Mouse (Mus musculus) fat pad, adult 2 months (tissue): ENCODE data around the gene Cacnb1.

ENCODE experiments used
- DNase-seq: peaks from one replicate; pipeline ENCODE4 v3.0.0-alpha.2; 2011; ENCODE audit warnings: low read depth, low spot score; ENCODE audit errors: extremely low read depth

Cacnb1 gene

DNA sequence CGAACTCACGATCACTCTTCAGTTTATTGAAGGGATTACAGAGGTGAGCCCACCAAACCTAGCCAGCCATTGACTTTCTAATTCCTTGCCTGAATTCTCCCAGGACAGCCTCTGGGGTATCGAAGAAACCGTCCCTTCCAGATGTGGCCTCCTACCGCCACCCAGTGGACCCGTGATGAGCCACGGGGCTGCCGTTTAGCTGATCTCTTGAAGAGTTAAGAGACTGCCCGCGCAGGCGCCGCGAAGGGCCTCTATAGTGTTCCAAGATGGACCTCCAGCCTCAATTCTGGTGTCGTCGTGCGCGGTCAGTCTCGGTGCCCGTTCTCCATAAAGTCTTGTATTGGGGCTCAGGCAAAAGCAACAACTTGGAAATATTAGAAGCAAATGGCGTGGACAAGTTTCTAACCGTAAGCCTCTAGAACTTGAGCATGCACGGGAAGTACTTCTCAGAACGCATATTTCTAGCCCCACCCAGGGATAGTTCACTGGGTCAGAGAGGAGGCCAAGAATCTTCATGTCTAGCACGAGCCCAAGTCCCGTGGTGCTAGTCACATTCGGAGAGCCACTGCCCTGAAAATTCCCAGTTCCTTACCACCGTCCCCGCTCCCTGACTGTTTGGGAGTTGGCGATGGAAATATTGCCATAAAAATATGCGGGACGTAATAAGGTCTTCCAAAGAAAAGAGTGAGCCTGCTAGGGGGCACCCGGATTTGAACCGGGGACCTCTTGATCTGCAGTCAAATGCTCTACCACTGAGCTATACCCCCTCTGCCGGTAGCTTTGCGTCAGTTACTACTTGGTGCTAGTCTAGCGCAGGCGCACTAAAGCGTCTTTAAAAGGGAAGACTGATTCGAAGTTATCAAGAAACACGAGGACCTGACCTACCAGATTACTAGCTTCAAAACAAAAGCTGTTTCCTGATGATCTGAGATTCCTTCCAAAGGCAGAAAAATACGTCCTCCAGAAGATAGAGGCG is 35.0 kb downstream of the Cacnb1 start:
- no peak for DNase-seq

DNA sequence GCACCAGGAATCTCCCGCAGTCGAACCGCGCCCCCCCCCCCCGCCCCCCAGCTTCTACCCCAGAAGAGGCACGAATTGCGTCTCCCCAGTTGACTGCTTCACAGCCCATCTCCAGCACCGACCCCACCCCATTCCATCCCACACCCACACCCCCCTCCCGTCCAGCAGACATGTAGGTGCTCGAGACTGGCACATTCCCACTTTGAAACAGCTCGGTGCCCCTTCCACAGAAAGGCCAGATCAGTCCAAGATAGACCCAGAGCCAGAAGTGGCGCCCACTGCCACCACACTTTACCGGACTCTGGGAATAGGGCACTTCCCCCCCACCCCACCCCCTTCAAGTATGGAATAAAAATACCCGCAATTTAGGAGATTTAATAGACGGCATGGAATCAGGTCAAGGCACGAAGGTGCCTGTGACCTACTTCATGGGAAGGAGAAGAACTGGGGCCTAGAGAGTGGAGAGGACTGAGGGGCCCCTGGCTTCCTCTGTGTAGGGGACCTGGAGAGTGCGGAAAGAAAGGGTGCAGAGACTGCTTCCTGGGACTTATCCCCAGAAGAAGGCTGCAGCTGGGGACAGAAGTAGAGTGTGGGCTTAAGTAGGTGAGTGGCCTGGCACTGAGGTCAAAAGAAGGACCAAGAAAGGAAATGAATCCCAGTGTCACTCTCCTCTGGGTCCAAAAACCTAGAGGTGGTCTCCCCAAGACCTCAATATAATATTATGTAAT is 35.9 kb downstream of the Cacnb1 start:
- no peak for DNase-seq

DNA sequence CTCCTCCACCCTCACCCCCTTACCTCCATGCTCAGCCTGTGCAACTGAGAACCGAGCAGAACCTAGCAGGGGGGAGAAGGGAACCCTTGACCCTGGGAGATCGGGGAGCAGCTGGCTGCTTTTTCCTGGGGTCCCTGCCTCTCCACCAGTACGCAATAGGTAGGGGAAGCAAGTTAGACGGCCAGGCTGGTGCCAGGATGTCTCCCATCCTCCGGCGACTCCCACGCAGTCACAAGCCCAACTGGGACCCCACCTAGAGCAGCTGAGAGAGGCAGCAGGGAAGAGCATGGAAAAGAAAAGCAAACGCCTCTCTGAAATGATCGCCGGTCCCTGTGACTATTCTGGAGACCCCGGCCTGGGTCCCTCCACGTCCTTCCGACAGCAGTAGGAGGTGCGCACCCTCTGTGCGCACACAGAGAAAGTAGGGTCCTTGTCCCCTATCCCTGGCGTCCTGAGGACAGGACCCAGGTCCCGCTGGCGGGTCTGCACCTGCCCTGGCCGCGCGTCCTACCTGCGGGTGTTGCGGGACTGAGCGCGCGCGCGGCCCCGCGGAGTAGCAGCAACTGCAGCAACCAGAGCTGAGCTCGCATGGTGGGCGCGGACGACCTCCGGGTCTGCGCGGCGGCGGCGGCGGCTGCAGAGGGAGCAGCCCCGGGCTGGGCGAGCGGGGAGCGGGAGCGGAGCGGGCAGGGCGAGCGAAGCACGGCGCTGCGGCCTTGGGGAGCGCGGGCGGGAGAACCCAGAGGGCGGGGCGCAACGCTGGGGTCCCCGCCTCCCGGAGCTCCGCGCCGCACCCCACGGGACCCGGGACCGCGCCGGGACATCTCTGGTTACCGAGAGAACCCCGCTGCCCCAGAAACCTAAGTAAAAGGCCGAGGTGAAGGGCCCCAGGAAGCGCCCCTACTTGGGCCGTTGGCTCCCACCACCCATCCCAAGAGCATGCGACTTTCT is 36.8 kb downstream of the Cacnb1 start, which contains the start of gene Plxdc1:
Gene Plxdc1 (minus strand): TSS at position 718 of the 951 bp plus-strand sequence.
- DNase-seq, result no peak

DNA sequence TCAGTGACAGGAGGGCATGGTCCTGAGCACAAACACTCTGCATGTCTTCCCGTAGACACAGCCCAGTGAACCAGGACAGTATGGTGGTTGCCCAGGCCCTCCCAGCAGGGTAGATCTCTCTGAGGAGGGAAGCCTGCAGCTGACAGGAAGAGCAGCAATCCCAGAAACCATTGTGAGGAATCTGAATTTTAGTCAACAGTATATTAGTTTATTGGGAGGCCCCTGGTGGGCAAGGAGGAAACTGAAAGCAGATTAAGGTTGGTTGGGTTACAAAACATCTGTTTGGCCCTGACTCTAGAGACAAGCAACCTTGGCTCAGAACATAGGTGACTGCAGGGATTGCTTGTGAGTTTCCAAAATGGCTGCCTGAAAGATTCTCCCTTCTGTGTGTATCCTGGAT is 38.9 kb downstream of the Cacnb1 start:
- DNase-seq, result no peak

DNA sequence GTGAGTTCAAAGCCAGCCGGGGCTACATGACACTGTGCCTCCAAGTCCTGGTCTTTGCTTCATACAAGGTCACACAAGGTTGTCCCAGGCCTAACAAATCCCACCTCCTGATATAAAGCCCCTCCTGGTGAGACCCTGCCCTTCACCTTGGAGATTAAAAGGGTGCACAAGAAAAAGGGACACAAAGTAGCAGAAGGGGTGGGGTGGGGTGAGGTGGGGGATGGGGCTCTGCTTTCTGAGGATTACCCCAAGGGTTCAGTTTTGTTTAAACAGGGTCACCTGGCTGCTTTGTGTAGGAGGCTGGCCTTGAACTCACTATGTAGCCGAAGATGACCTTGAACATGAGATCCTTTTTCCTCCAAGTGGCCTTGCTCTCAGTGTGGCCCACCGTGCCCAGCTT is 39.3 kb downstream of the Cacnb1 start:
- DNase-seq, result no peak

DNA sequence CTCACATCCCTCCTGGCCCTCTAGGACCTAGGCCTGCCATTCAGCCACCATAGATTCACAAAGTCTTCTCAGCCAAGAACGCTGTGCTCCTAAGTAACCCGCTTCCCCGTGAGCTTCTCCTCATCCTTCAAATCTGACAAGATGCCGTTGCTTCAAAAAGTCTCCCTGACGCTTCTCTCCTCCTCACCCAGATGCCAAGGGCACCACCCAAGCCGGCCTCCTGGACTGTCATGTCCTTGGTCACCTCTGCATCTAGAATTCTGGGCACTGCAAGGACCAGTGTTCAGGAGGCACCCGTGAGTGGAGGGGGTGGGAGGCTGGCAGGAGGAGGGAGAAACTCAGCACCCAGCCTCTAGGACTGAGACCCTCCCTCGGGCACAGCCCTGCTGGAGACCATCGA is 40.1 kb downstream of the Cacnb1 start:
- DNase-seq, result no peak

DNA sequence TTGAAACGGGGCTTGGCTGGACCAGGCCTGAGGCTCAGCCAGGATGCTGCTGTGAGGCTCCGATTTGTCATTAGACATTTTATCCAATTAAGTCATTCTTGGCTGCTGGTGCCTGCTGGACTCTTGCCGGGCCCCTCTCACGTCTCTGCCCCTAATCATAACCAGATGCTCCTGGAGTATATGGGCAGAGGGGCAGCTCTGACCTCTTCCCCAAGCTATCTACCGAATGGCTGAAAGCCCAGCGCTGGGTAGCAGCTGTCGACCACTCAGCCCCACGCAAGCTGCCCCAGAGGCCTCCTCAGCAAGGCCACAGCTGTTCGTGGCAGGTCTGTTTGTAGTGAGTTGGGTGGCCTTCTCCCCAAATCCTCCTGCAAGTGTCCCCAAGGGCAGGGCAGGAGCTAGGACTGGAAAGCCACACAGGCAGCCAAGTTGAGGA is 42.3 kb downstream of the Cacnb1 start:
- DNase-seq, result no peak

DNA sequence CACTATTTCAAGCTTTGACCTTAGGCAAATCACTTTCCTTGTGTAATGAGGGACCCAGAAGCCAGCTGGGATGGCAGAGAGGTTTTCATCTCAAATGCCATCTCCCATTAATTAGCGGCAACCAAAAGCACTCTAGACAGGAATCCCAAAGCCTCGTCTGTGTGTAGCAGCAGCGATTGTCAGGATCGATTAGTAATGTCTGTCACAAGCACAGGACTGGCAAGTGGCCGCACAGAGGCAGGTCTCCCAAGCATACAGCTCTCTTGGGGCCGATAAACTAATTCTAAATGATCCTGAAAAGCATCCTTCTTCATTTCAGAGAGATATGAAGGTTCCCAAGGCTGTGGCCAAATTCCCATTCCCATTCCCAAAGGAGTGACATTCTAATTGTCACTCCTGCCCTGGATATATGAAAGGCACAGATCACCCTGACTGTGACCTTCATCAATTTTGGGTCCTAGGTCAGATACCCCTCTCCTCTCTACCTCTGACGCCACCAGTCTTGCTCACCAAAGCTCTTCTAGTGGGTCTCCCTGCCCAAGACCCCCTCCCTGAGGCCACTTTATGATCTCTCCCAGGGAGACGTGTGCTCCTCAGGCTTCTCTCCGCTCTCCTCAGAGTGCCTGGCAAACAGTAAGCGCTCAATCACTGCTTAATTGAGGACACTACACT is 42.9 kb downstream of the Cacnb1 start:
- DNase-seq, result no peak

DNA sequence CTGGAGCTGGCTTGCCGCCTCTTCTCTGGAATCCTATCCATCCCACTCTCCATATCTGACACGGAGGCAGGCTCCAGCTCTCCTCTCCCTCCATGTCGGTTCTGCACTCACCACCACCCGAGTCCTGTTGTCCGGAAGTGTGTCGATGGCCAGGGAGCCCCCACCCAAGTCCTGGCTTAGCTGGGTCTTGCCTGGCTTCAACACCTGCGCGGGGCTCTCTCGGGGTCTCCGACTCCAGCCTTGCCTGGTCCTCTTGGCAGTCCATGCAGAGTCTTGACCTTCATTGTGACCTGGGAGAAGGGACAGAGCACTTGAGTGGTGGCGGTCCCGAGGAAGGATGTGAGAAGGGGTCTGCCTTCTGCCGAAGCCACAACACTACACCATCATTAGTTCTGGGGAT is 44.4 kb downstream of the Cacnb1 start:
- DNase-seq, result no peak

DNA sequence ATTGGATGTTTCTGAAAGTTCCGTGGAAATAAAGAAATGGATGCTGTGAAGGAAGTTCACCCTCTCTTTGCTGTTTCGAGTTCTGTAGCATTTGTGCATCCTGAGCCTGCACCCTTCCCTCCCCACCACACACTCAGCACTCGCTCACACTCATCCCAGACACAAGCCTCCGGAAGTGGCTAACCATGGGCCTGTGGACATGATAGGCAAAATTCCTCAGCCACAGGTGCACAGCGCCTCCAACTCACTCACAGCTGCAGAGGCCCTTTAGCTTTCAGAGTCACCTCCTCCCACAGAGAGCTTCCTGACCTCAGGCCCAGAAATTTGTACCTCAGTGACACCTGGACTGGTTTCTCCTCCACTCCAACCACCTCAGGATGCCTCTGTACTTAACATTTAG is 45.0 kb downstream of the Cacnb1 start:
- DNase-seq, result no peak

DNA sequence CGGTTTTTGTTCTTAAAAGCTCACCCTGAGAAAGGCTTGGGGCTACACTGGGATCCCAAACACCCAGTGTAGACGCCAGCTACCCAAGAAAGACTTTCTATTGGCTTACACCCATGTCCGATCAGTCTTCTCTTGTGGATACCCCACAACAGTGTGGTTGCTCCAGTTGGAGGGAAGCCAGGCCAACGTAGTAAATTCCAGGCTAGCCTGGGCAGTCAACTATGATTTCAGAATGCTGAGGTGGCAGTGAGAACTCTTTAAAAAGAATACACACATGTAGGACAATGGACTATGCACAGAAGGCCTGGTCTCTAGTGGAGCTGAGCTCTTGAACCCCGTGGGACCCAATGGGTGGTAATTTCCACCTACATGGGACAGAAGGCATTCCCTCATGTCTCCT is 48.1 kb downstream of the Cacnb1 start:
- DNase-seq, result no peak

DNA sequence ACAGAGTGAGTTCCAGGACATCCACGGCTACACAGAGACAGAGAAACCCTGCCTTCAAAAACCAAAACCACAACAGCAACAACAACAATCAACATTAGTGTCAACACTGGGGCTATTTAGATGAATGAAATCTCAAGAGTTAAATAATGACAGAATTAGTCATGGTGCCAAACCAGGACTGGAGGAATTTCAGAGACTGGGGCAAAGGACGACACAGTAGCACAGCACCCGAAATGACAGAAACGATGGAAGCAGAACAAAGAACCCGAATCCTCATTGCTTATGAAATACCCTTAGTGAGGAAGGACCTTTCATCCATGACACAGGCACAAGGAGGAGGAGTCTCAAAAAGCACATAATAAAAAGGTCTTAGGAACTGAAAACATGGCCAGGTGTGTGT is 48.7 kb downstream of the Cacnb1 start:
- DNase-seq, result no peak

DNA sequence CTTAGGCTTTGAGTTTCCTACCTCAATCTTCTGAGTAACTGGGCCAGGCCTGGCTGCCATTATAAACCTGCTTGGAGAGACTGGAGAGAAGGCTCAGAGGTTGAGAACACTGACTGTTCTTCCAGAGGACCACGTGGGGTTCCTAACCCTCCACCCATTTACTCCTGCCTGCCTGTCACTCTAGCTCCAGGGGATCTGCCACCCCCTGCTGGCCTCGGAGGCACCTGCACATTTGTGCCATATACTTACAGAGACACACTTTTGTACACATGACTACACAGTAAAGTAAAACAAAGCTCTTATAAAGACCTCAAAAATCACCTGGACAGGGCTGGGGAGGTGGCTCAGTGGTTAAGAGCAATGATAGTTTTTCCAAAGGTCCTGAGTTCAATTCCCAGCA is 50.4 kb downstream of the Cacnb1 start:
- no peak for DNase-seq

DNA sequence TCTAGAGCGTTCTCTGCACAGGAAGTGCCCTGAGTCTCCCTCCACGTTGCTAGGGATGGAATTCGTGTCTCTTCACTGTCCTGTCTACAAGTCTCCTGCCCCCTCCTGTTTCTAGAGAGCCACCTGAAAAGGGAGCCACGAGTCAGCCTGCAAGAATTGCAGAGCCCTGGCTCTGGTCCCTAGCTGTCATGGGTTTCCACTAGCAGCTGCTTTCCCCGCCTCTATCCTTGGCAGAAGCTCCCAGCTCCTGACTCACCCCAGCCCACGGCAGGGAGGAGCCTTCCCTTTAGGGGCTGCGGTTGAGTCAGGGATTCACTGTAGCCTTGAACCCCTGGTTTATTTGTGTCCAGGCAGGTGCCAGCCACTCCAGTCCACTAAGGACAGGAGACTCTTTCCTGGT is 51.6 kb downstream of the Cacnb1 start:
- no peak for DNase-seq

DNA sequence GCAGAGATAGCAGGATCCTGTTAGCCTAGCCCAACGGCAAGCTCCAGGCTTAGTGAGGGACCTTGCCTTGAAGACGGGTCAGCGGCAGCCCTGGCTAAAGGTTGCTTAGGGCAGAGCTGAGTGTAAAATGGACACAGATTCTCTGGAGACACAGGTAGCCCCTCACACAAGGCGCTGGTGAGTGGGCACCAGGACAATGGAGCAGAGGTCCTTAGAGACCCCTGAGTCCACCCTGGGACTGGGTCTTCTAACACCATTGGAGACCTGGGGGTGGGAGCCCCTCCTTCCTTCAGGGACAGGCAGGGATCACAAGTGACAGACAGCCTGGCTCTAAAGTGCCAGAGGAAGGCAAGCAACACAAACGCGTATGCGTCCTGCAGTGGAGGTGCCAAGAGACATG is 52.1 kb downstream of the Cacnb1 start:
- DNase-seq, result no peak

DNA sequence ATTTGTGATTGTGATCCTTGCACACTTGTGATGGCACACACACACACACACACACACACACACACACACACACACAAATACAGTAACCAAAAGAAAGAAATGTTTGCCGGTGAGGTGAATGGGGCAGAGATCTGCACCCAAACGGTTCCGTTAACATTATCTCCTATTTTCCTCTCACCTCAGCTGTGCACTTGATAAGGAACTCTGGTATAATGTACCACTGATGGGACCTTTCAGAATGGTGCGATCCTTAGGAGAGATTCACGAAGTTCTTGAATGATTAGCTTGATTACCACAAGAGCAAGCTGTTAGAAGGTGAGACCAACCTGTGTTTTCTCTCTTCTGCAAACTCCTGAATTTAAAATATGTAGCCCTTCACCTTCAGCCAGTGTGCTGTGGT is 54.4 kb downstream of the Cacnb1 start:
- DNase-seq, result no peak

DNA sequence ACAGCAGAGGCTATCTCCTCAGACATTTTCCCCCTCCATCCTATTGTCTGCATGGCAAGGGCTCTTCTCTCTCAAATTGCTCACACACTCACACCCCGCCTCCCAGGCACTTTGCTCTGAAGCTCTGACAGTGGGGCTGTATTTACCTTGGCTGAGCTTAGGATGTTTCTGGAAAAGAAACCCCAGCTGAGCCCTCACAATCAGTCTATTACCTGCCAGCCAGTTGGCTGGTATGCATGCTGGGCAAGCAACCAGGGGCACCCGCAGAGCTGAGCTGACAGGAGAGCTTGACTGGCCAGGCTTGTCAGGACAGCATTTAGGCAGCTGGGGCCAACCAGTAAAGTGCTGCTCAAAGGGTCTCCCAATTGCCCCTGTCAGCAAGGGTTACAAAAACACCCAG is 55.7 kb downstream of the Cacnb1 start:
- no peak for DNase-seq

DNA sequence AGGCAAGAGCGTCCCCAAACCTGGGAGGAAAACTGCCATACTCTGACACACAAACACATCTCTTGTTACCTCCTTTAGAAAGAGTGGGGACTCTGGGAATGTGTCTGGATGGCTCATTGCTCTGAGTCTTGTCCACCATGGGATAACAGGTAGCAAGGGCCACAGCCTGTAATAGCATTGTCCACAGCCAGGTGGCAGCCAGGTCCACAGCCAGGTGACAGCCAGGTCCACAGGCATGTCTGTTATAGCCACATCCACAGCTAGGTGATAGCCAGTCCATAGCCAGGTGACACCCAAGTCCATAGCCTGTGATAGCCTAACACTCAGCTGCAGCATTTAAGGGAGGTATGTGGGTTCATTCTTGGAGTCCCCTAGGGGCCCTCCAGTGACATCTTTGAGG is 61.9 kb downstream of the Cacnb1 start:
- no peak for DNase-seq

DNA sequence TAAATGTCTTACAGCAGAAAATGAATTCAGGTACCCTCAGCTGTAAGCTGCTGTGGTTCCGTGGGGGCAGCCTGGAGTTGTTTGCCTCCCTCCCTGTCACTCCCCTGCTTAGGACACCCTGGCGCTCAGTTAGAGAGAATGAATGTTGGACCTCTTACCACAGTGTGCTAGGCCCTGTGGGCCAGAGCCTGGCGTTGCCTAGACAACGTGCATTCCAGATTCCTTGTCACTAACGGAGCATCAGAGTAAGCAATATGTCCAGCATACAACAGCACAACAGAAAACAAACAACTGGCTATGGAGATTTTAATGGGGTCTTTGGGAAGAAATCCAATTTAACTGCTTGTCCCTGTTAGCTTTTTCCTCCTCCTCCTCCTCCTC is 63.5 kb downstream of the Cacnb1 start:
- DNase-seq, result no peak

DNA sequence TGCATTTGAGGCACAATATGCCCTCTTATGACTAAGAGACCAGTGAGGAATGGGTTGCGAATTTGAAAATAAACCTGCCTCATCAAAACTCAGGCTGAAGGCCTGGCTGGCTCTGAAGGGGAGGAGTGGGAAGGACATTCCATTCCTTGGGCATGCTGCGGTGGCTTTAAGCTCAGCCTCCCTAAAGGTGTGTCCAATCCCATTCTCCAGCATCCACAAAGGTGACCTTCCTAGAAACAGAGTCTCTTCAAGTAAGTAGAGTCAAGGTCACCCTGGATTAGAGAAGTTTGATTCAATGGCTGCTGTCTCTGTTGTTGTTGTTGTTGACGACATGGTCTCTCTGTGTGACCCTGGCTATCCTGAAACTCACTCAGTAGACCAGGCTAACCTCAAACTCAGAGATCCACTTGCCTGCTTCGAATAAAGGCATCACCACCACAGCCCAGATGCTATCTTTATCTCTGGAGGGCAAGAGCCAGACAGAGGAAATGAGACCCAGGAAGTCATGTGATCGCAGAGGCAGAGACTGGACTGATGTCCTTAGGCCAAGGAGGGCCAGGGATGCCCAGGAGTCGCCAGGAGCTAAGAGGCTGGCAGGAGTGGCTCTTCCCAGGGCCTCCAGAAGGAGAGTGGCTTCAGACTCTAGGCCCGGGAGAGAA is 64.1 kb downstream of the Cacnb1 start:
- DNase-seq, result no peak
